Mouse (Mus musculus) CH12.LX (cell line): ENCODE data around the gene Smarcc2. TPM values are rescaled to one million over a fixed set of nuclear protein-coding genes. Genes with fewer than 3 reads are reported as not detected.

Experiments
- DNase-seq: peaks from one replicate; pipeline ENCODE4 v3.0.0-alpha.2; 2013; ENCODE audit errors: extremely low read depth
- H3K27ac ChIP-seq: 2 replicates; pipeline ENCODE4 v1.5.1; 2012; ENCODE audit warnings: low read depth, mild to moderate bottlenecking, control low read depth, moderate library complexity; ENCODE audit not compliant: insufficient read depth
- H3K27me3 ChIP-seq: replicated peaks from 2 replicates; pipeline ENCODE3; 2012; ENCODE audit warnings: inconsistent platforms
- H3K36me3 ChIP-seq, 2 experiments: replicated peaks in 1 of 2; 2 replicates each; pipeline versions ENCODE3 to v1.6.1; 2012; ENCODE audit warnings: inconsistent platforms in 1 of 2, low read length in 1 of 2, mild to moderate bottlenecking in 1 of 2, mixed read lengths in 1 of 2, moderate library complexity in 1 of 2; ENCODE audit not compliant: control insufficient read depth in 1 of 2, insufficient read depth in 1 of 2
- H3K4me1 ChIP-seq, 2 experiments: 2 replicates each; pipeline ENCODE4 v1.6.1; 2012; ENCODE audit warnings: inconsistent platforms in 1 of 2, moderate library complexity in 1 of 2; ENCODE audit not compliant: insufficient read depth in 2 of 2, control insufficient read depth in 1 of 2
- H3K4me2 ChIP-seq: 2 replicates; pipeline ENCODE4 v1.6.1; 2012; ENCODE audit warnings: low read depth, mild to moderate bottlenecking, control low read depth; ENCODE audit not compliant: poor library complexity, insufficient read depth, severe bottlenecking
- H3K4me3 ChIP-seq, 3 experiments: fragments of 150-350 bp in 1 of 3; sonication (generic) in 1 of 3; replicated peaks in 1 of 3; 2 replicates each; pipeline versions ENCODE3 to v1.5.1; 2011 to 2012; ENCODE audit warnings: low read depth in 2 of 3, low read length in 2 of 3, mild to moderate bottlenecking in 2 of 3, moderate library complexity in 2 of 3, control low read depth in 1 of 3, improper control_type of control experiment in 1 of 3, inconsistent platforms in 1 of 3, mixed read lengths in 1 of 3; ENCODE audit not compliant: poor library complexity in 1 of 3
- H3K79me2 ChIP-seq: replicated peaks from 2 replicates; pipeline ENCODE4 v1.6.1; 2012; ENCODE audit warnings: mild to moderate bottlenecking, moderate library complexity; ENCODE audit not compliant: control insufficient read depth, poor library complexity, insufficient read depth, severe bottlenecking; ENCODE audit errors: extremely low read depth
- H3K9ac ChIP-seq: 2 replicates; pipeline ENCODE4 v1.6.1; 2012; ENCODE audit warnings: low read depth, mild to moderate bottlenecking, control low read depth, moderate library complexity; ENCODE audit not compliant: insufficient read depth
- H3K9me3 ChIP-seq: replicated peaks from 2 replicates; pipeline ENCODE3; 2012; ENCODE audit warnings: low read length, inconsistent platforms, mixed read lengths
- BHLHE40 ChIP-seq: IDR thresholded peaks from 2 replicates; pipeline ENCODE4 v1.6.1; 2011; ENCODE audit warnings: mild to moderate bottlenecking, low read depth, low read length, improper control_type of control experiment
- CHD1 ChIP-seq: IDR thresholded peaks from 2 replicates; pipeline ENCODE4 v1.6.1; 2012; ENCODE audit warnings: low read depth, low read length, improper control_type of control experiment, inconsistent platforms
- CHD2 ChIP-seq: IDR thresholded peaks from 2 replicates; pipeline ENCODE4 v1.6.1; 2011; ENCODE audit warnings: low read length, improper control_type of control experiment
- CTCF ChIP-seq, 2 experiments: IDR thresholded peaks in 1 of 2; conservative IDR thresholded peaks in 1 of 2; 2 replicates each; pipeline ENCODE4 v1.5.1; 2011 to 2012; ENCODE audit warnings: low read depth in 2 of 2, low read length in 2 of 2, improper control_type of control experiment in 1 of 2, inconsistent platforms in 1 of 2, mild to moderate bottlenecking in 1 of 2, moderate library complexity in 1 of 2
- E2F4 ChIP-seq: IDR thresholded peaks from 2 replicates; pipeline ENCODE4 v1.6.1; 2011; ENCODE audit warnings: low read depth, low read length, improper control_type of control experiment; ENCODE audit not compliant: insufficient replicate concordance
- EP300 ChIP-seq: IDR thresholded peaks from 2 replicates; pipeline ENCODE4 v1.6.1; 2011; ENCODE audit warnings: low read length, improper control_type of control experiment
- ETS1 ChIP-seq: conservative IDR thresholded peaks from 2 replicates; pipeline ENCODE4 v1.6.1; 2012; ENCODE audit warnings: low read depth, mild to moderate bottlenecking, inconsistent platforms, low read length, improper control_type of control experiment, moderate library complexity
- JUN ChIP-seq: IDR thresholded peaks from 2 replicates; pipeline ENCODE4 v1.6.1; 2011; ENCODE audit warnings: low read depth, mild to moderate bottlenecking, low read length, improper control_type of control experiment, moderate library complexity; ENCODE audit not compliant: insufficient read depth
- JUND ChIP-seq: conservative IDR thresholded peaks from 2 replicates; pipeline ENCODE4 v1.6.1; 2011; ENCODE audit warnings: low read depth, low read length, improper control_type of control experiment
- KAT2A ChIP-seq: IDR thresholded peaks from 2 replicates; pipeline ENCODE4 v1.6.1; 2012; ENCODE audit warnings: low read length, improper control_type of control experiment, inconsistent platforms; ENCODE audit not compliant: insufficient replicate concordance
- MAX ChIP-seq: IDR thresholded peaks from 2 replicates; pipeline ENCODE4 v1.6.1; 2011; ENCODE audit warnings: low read length, improper control_type of control experiment
- MEF2A ChIP-seq: IDR thresholded peaks from 2 replicates; pipeline ENCODE4 v1.6.1; 2014; ENCODE audit warnings: low read depth, mild to moderate bottlenecking, inconsistent platforms, low read length, improper control_type of control experiment, borderline replicate concordance
- MXI1 ChIP-seq: IDR thresholded peaks from 2 replicates; pipeline ENCODE4 v1.6.1; 2011; ENCODE audit warnings: mild to moderate bottlenecking, low read depth, low read length, improper control_type of control experiment
- MYC ChIP-seq: IDR thresholded peaks from 2 replicates; pipeline ENCODE4 v1.6.1; 2011; ENCODE audit warnings: low read depth, mild to moderate bottlenecking, improper control_type of control experiment, low read length
- PAX5 ChIP-seq: IDR thresholded peaks from 2 replicates; pipeline ENCODE4 v1.6.1; 2012; ENCODE audit warnings: low read length, inconsistent platforms, mixed read lengths
- POLR2AphosphoS2 ChIP-seq: IDR thresholded peaks from 2 replicates; pipeline ENCODE4 v1.6.1; 2011; ENCODE audit warnings: low read depth, low read length, improper control_type of control experiment
- RCOR1 ChIP-seq: conservative IDR thresholded peaks from 2 replicates; pipeline ENCODE4 v1.6.1; 2012; ENCODE audit warnings: low read depth, mild to moderate bottlenecking, inconsistent platforms, low read length, improper control_type of control experiment
- USF1 ChIP-seq: IDR thresholded peaks from 2 replicates; pipeline ENCODE4 v1.6.1; 2014; ENCODE audit warnings: low read depth, mild to moderate bottlenecking, inconsistent platforms, low read length, improper control_type of control experiment
- ZC3H11A ChIP-seq: IDR thresholded peaks from 2 replicates; pipeline ENCODE4 v1.6.1; 2012; ENCODE audit warnings: low read depth, mild to moderate bottlenecking, inconsistent platforms, low read length, improper control_type of control experiment
- ZKSCAN1 ChIP-seq: IDR thresholded peaks from 2 replicates; pipeline ENCODE4 v1.6.1; 2012; ENCODE audit warnings: low read depth, inconsistent platforms, low read length, improper control_type of control experiment, borderline replicate concordance
- ZNF384 ChIP-seq: IDR thresholded peaks from 2 replicates; pipeline ENCODE4 v1.6.1; 2012; ENCODE audit warnings: low read depth, low read length, improper control_type of control experiment, inconsistent platforms
- dilution Hi-C: fragments of 300-500 bp; cut with MboI; formaldehyde crosslinking; loops from 2 replicates; pipeline ENCODE4 v1.14.3; 2020; ENCODE audit warnings: low sequenced_read_pairs; ENCODE audit not compliant: extremely low pct_unique_long_range_greater_than_20kb, extremely low pct_ligation_motif_present
- in situ Hi-C: fragments of 300-500 bp; cut with MboI; formaldehyde crosslinking; loops from 3 replicates; pipeline ENCODE4 v1.14.3; 2019; ENCODE audit warnings: low sequenced_read_pairs, low pct_ligation_motif_present, low pct_unique_long_range_greater_than_20kb, mixed read lengths
- polyA plus RNA-seq: library from polyadenylated mRNA; unstranded; fragments of >175 nt; gene quantifications from 2 replicates; pipeline ENCODE4 v1.2.1, GENCODE M21; 2012; ENCODE audit warnings: low read depth; ENCODE audit not compliant: insufficient read length
- total RNA-seq, 2 experiments: library from RNA; depleted of rRNA; stranded (reverse); fragments of 300-350 nt in 1 of 2; fragments of >200 nt in 1 of 2; gene quantifications; 2 replicates each; pipeline ENCODE4 v1.2.3; 2012 to 2014

Gene Smarcc2
- total and polyA plus RNA-seq, 3 experiments, result 6.1 to 42.6 (median 24.8) TPM

GRCm38 (mm10) chr10:128413076-128413475 is 46.0 kb upstream of the Smarcc2 start:
- peaks cover 6 to 24% of the 10 kb centered on the region in 2 experiments; a peak in 3 of 4 replicates for H3K4me1 ChIP-seq
- in situ Hi-C loops, result no loop called here
- H3K36me3 ChIP-seq, result peaks cover 17 to 45% of the 10 kb centered on the region in 2 experiments
- H3K4me2 ChIP-seq, result 0 out of 2 replicates have a peak overlapping the region, but pooled peaks have one; percentile 60
- dilution Hi-C loops, result no loop called here
- H3K9ac ChIP-seq, result no peak overlapping the region
- H3K4me3 ChIP-seq, result no peak overlapping the region
- H3K79me2 ChIP-seq, result peaks cover 20% of the 10 kb centered on the region
- H3K27me3 ChIP-seq, result no peaks in the 10 kb centered on the region
- no peak for TF ChIP-seq CHD1
- no peak for TF ChIP-seq MYC
- no peak for TF ChIP-seq MAX
- no peak for TF ChIP-seq RCOR1
- no peak for TF ChIP-seq MXI1
- no peak for TF ChIP-seq USF1
- no peak for TF ChIP-seq POLR2AphosphoS2
- TF ChIP-seq JUN, result no peak
- no peak for TF ChIP-seq JUND
- TF ChIP-seq MEF2A, result no peak
- TF ChIP-seq ZNF384, result no peak
- TF ChIP-seq BHLHE40, result no peak
- no peak for TF ChIP-seq ETS1
- TF ChIP-seq CTCF (conservative IDR thresholded peaks at IDR 0.05 in 1 of 2, IDR thresholded peaks at IDR 0.05 in 1 of 2; ENCODE audit: low read depth in 2 of 2, low read length in 2 of 2), result no peak
- TF ChIP-seq ZKSCAN1, result no peak
- TF ChIP-seq E2F4, result no peak
- TF ChIP-seq KAT2A, result no peak
- TF ChIP-seq, all 38 proteins: peak for 0
- H3K27ac ChIP-seq, result no peak overlapping the region
- DNase-seq, result no peak
- no peaks in the 10 kb centered on the region for H3K9me3 ChIP-seq

- H3K27ac ChIP-seq, result no peak overlapping the region
- DNase-seq, result no peak
- in situ Hi-C loops, result no loop called here
- TF ChIP-seq PAX5, result no peak
- no peak for TF ChIP-seq EP300
- no peak for TF ChIP-seq ZC3H11A
- TF ChIP-seq CHD2, result no peak
- TF ChIP-seq, all 38 proteins: peak for 0
- Histone ChIP-seq H3K9me3 (no peaks in the 10 kb centered on the region), H3K36me3 (peaks cover 23 to 55% of the 10 kb centered on the region in 2 experiments), H3K79me2 (peaks cover 20% of the 10 kb centered on the region), H3K9ac (no peak overlapping the region), H3K4me1 (peaks cover 0 to 16% of the 10 kb centered on the region in 2 experiments; a peak in 2 of 4 replicates), H3K27me3 (no peaks in the 10 kb centered on the region), H3K4me3 (no peak overlapping the region), H3K4me2 (no peak overlapping the region)
- dilution Hi-C loops, result no loop called here
These were observed 44.2 kb upstream of the Smarcc2 start for GRCm38 (mm10) chr10:128414848-128415247.
